Mouse (Mus musculus): ENCODE results near the gene Spats2l. TPM values are rescaled to one million over a fixed set of nuclear protein-coding genes. Genes with fewer than 3 reads are reported as not detected.

The Spats2l gene
- polyA plus RNA-seq, 1 experiment: 11.9 TPM

DNA sequence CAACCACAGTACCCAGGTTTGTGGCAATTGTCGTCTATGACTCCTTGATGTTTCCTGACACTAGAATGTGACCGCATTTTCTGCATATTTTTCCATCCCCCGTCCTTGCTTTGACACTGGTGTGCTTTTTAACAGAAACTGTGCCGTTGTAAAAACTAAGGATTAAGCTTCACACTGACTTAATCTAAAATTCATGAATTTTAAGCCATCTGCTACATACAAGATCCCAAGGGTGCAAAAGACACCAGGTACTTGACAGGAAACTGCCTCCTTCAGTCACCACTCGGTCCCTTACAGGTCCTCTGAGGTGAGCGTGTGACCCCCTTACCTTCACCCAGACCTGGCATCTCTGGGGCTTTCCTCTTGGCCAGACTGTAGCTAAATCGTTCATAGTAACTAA lies 129.8 kb downstream of the Spats2l start:
- H3K4me3 ChIP-seq (replicated peaks; ENCODE audit: insufficient read depth, low read depth, low read length): no peak overlapping the region
- H3K27me3 ChIP-seq (ENCODE audit: control insufficient read depth, insufficient read depth, low read length): no peaks in the 10 kb centered on the region
- H3K27ac ChIP-seq (ENCODE audit: insufficient read depth, low read length): no peak overlapping the region
- no peaks in the 10 kb centered on the region; the same call in 1 of the 2 replicates for H3K4me1 ChIP-seq (ENCODE audit: control insufficient read depth, insufficient read depth, low read length)
- no peak for DNase-seq
- no peak for TF ChIP-seq CTCF (IDR thresholded peaks at IDR 0.05; ENCODE audit: borderline replicate concordance, insufficient read depth, low read depth, low read length)
- WGBS: 75% methylated on average over 7 of the region's 7 CpGs

GRCm38 (mm10) chr1:57905912-57906311 lies 131.9 kb downstream of the Spats2l start:
- Histone ChIP-seq H3K27ac (ENCODE audit: insufficient read depth, low read length) (no peak overlapping the region), H3K27me3 (ENCODE audit: control insufficient read depth, insufficient read depth, low read length) (no peaks in the 10 kb centered on the region), H3K4me3 (replicated peaks; ENCODE audit: insufficient read depth, low read depth, low read length) (no peak overlapping the region), H3K4me1 (ENCODE audit: control insufficient read depth, insufficient read depth, low read length) (no peaks in the 10 kb centered on the region; the same call in 1 of the 2 replicates)
- TF ChIP-seq POLR2A (IDR thresholded peaks at IDR 0.05; ENCODE audit: borderline replicate concordance, insufficient read depth, low read length) (no peak), CTCF (IDR thresholded peaks at IDR 0.05; ENCODE audit: borderline replicate concordance, insufficient read depth, low read depth, low read length) (no peak)
- no peak for DNase-seq
- WGBS: 93% methylated on average over 3 of the region's 3 CpGs

DNA sequence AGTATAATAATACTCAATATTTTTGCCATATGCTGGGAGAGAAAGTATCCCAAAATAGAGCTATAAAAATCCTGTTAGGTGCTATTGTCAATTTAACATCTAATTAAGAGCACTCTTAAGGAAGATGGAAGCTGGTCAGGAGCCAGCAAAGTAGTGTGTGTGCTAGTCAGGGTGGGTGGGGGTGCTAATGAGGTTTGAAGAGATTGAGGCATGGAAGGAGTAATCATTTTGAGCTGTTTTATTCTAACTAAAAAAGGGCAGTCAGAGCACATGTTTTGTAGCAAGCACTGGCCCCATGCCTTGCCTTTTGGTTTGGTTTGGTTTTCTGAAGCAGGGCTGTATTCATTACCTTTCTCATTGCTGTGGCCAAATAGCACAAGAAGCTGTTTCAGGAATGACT lies 132.3 kb downstream of the Spats2l start:
- no peaks in the 10 kb centered on the region for H3K27me3 ChIP-seq (ENCODE audit: control insufficient read depth, insufficient read depth, low read length)
- H3K4me3 ChIP-seq (replicated peaks; ENCODE audit: insufficient read depth, low read depth, low read length): no peak overlapping the region
- no peak overlapping the region for H3K27ac ChIP-seq (ENCODE audit: insufficient read depth, low read length)
- H3K4me1 ChIP-seq (ENCODE audit: control insufficient read depth, insufficient read depth, low read length): no peaks in the 10 kb centered on the region; the same call in 1 of the 2 replicates
- TF ChIP-seq CTCF (IDR thresholded peaks at IDR 0.05; ENCODE audit: borderline replicate concordance, insufficient read depth, low read depth, low read length): no peak
- no peak for TF ChIP-seq POLR2A (IDR thresholded peaks at IDR 0.05; ENCODE audit: borderline replicate concordance, insufficient read depth, low read length)
- DNase-seq: no peak

- 86% methylated on average over 6 of the region's 6 CpGs for WGBS
- Histone ChIP-seq H3K4me1 (ENCODE audit: control insufficient read depth, insufficient read depth, low read length) (no peaks in the 10 kb centered on the region), H3K4me3 (replicated peaks; ENCODE audit: insufficient read depth, low read depth, low read length) (no peak overlapping the region), H3K27ac (ENCODE audit: insufficient read depth, low read length) (no peak overlapping the region), H3K27me3 (ENCODE audit: control insufficient read depth, insufficient read depth, low read length) (no peaks in the 10 kb centered on the region; the same call in 1 of the 2 replicates)
- TF ChIP-seq CTCF (IDR thresholded peaks at IDR 0.05; ENCODE audit: borderline replicate concordance, insufficient read depth, low read depth, low read length): no peak
- no peak for DNase-seq
These were observed 137.6 kb downstream of the Spats2l start for GRCm38 (mm10) chr1:57911561-57911960.

GRCm38 (mm10) chr1:57917342-57917741 lies 143.4 kb downstream of the Spats2l start:
- H3K27me3 ChIP-seq (ENCODE audit: control insufficient read depth, insufficient read depth, low read length): no peaks in the 10 kb centered on the region; the same call in 1 of the 2 replicates
- H3K4me3 ChIP-seq (replicated peaks; ENCODE audit: insufficient read depth, low read depth, low read length): no peak overlapping the region
- 97% methylated on average over 5 of the region's 5 CpGs for WGBS
- H3K4me1 ChIP-seq (ENCODE audit: control insufficient read depth, insufficient read depth, low read length): no peaks in the 10 kb centered on the region
- no peak for DNase-seq
- H3K27ac ChIP-seq (ENCODE audit: insufficient read depth, low read length): no peak overlapping the region
- TF ChIP-seq POLR2A (IDR thresholded peaks at IDR 0.05; ENCODE audit: borderline replicate concordance, insufficient read depth, low read length): no peak
- no peak for TF ChIP-seq CTCF (IDR thresholded peaks at IDR 0.05; ENCODE audit: borderline replicate concordance, insufficient read depth, low read depth, low read length)

DNA sequence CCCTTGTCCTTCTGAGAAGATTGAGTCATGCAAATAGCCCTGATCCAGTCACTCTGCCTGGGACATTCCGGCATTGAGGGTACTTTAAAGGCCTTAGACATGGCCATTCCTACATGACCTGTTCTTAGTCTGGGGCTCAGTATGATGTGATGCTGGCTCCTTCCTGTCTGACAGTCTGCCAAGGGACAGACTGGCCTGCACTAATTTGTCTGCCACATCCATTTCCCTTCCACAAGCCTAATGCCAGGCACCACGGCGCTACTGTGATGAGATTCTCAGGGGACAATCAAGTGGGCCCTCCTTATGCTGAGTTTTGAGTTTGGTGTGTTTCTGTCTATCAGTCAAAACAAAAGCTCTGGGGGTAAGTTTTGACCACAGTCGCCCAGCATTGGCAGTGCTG lies 144.6 kb downstream of the Spats2l start:
- no peaks in the 10 kb centered on the region for H3K4me1 ChIP-seq (ENCODE audit: control insufficient read depth, insufficient read depth, low read length)
- H3K27me3 ChIP-seq (ENCODE audit: control insufficient read depth, insufficient read depth, low read length): no peaks in the 10 kb centered on the region; the same call in 1 of the 2 replicates
- DNase-seq: no peak
- H3K4me3 ChIP-seq (replicated peaks; ENCODE audit: insufficient read depth, low read depth, low read length): no peak overlapping the region
- no peak overlapping the region for H3K27ac ChIP-seq (ENCODE audit: insufficient read depth, low read length)
- WGBS: 28% methylated on average over 4 of the region's 4 CpGs
- TF ChIP-seq POLR2A (IDR thresholded peaks at IDR 0.05; ENCODE audit: borderline replicate concordance, insufficient read depth, low read length) (no peak), CTCF (IDR thresholded peaks at IDR 0.05; ENCODE audit: borderline replicate concordance, insufficient read depth, low read depth, low read length) (no peak)

GRCm38 (mm10) chr1:57934287-57934686 lies 160.3 kb downstream of the Spats2l start:
- no peaks in the 10 kb centered on the region for H3K4me1 ChIP-seq (ENCODE audit: control insufficient read depth, insufficient read depth, low read length)
- 42% methylated on average over 1 of the region's 1 CpGs for WGBS
- no peak for DNase-seq
- no peak overlapping the region for H3K27ac ChIP-seq (ENCODE audit: insufficient read depth, low read length)
- no peak overlapping the region for H3K4me3 ChIP-seq (replicated peaks; ENCODE audit: insufficient read depth, low read depth, low read length)
- no peak for TF ChIP-seq POLR2A (IDR thresholded peaks at IDR 0.05; ENCODE audit: borderline replicate concordance, insufficient read depth, low read length)
- TF ChIP-seq CTCF (IDR thresholded peaks at IDR 0.05; ENCODE audit: borderline replicate concordance, insufficient read depth, low read depth, low read length): no peak
- no peaks in the 10 kb centered on the region for H3K27me3 ChIP-seq (ENCODE audit: control insufficient read depth, insufficient read depth, low read length)

DNA sequence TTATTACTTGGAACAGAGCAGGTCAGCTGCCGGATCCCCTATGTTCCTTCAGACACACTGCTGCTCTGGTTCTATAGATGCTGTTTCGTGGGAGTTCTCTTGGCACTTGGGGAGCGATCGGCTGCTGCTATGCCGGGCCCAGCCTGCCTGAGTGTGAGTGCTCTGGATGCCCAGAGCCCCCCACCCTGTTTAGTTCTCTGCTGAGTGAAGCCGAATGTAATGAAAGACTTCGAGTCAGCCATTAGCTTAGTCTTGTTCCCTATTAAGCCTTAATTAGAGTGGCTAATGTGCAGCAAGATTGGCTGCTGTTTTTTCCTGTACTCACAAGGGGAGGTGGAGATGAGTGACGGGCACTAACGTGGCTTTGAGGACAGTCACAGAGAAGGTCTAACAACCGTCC lies 166.7 kb downstream of the Spats2l start:
- H3K4me3 ChIP-seq (replicated peaks; ENCODE audit: insufficient read depth, low read depth, low read length): no peak overlapping the region
- no peaks in the 10 kb centered on the region for H3K4me1 ChIP-seq (ENCODE audit: control insufficient read depth, insufficient read depth, low read length)
- TF ChIP-seq POLR2A (IDR thresholded peaks at IDR 0.05; ENCODE audit: borderline replicate concordance, insufficient read depth, low read length) (no peak), CTCF (IDR thresholded peaks at IDR 0.05; ENCODE audit: borderline replicate concordance, insufficient read depth, low read depth, low read length) (no peak)
- no peak for DNase-seq
- H3K27me3 ChIP-seq (ENCODE audit: control insufficient read depth, insufficient read depth, low read length): no peaks in the 10 kb centered on the region
- H3K27ac ChIP-seq (ENCODE audit: insufficient read depth, low read length): no peak overlapping the region
- 69% methylated on average over 10 of the region's 10 CpGs for WGBS

All from cerebellum, adult 2 months (tissue).